Mouse (Mus musculus) MEL (cell line): ENCODE measurements around the gene Gm20388.

Experiments
- CTCF ChIP-seq, 3 experiments: IDR thresholded peaks in 2 of 3; conservative IDR thresholded peaks in 1 of 3; 2 replicates each; pipeline ENCODE4 v1.5.1; 2011 to 2012; ENCODE audit warnings: low read length in 3 of 3, low read depth in 2 of 3, mild to moderate bottlenecking in 2 of 3, improper control_type of control experiment in 1 of 3, inconsistent platforms in 1 of 3, mixed read lengths in 1 of 3, moderate library complexity in 1 of 3; ENCODE audit not compliant: control insufficient read depth in 1 of 3, insufficient read depth in 1 of 3, poor library complexity in 1 of 3, severe bottlenecking in 1 of 3
- EP300 ChIP-seq, 2 experiments: IDR thresholded peaks; 2 replicates each; pipeline ENCODE4 v1.6.1; 2011; ENCODE audit warnings: improper control_type of control experiment in 2 of 2, low read length in 2 of 2, low read depth in 1 of 2, mild to moderate bottlenecking in 1 of 2
- GATA1 ChIP-seq: IDR thresholded peaks from 2 replicates; pipeline ENCODE4 v1.6.1; 2011; ENCODE audit warnings: low read depth, low read length, improper control_type of control experiment
- MAFK ChIP-seq: IDR thresholded peaks from 2 replicates; pipeline ENCODE4 v1.6.1; 2011; ENCODE audit warnings: low read depth, mild to moderate bottlenecking, low read length, improper control_type of control experiment, borderline replicate concordance
- MYB ChIP-seq: IDR thresholded peaks from 2 replicates; pipeline ENCODE4 v1.6.1; 2011; ENCODE audit warnings: mild to moderate bottlenecking, low read depth, low read length, improper control_type of control experiment
- POLR2A ChIP-seq, 2 experiments: IDR thresholded peaks; 2 replicates each; pipeline ENCODE4 v1.6.1; 2011 to 2012; ENCODE audit warnings: low read length in 2 of 2, mild to moderate bottlenecking in 2 of 2, control low read depth in 1 of 2, improper control_type of control experiment in 1 of 2, low read depth in 1 of 2, moderate library complexity in 1 of 2; ENCODE audit not compliant: control insufficient read depth in 1 of 2, insufficient read depth in 1 of 2, poor library complexity in 1 of 2
- TCF12 ChIP-seq: IDR thresholded peaks from 2 replicates; pipeline ENCODE4 v1.6.1; 2014; ENCODE audit warnings: low read depth, mild to moderate bottlenecking, inconsistent platforms, low read length, improper control_type of control experiment, moderate library complexity
- UBTF ChIP-seq: IDR thresholded peaks from 2 replicates; pipeline ENCODE4 v1.6.1; 2012; ENCODE audit warnings: low read depth, mild to moderate bottlenecking, inconsistent platforms, low read length, improper control_type of control experiment, moderate library complexity, borderline replicate concordance; ENCODE audit not compliant: insufficient read depth
- ZNF384 ChIP-seq: IDR thresholded peaks from 2 replicates; pipeline ENCODE4 v1.6.1; 2012; ENCODE audit warnings: low read depth, mild to moderate bottlenecking, inconsistent platforms, low read length, improper control_type of control experiment

- TF ChIP-seq CTCF (IDR thresholded peaks at IDR 0.05 in 2 of 3, conservative IDR thresholded peaks at IDR 0.05 in 1 of 3; ENCODE audit: control insufficient read depth in 1 of 3, insufficient read depth in 1 of 3, low read depth in 2 of 3, low read length in 3 of 3, poor library complexity in 1 of 3, severe bottlenecking in 1 of 3), result no peak
- TF ChIP-seq EP300 (IDR thresholded peaks at IDR 0.05; ENCODE audit: low read depth in 1 of 2, low read length in 2 of 2), result no peak
- TF ChIP-seq TCF12, result no peak
- no peak for TF ChIP-seq ZNF384
- no peak for TF ChIP-seq POLR2A (IDR thresholded peaks at IDR 0.05; ENCODE audit: control insufficient read depth in 1 of 2, insufficient read depth in 1 of 2, low read depth in 1 of 2, low read length in 2 of 2, poor library complexity in 1 of 2)
- TF ChIP-seq MYB, result no peak
- no peak for TF ChIP-seq MAFK
- no peak for TF ChIP-seq GATA1
- TF ChIP-seq UBTF, result no peak
These were observed 2047.8 kb downstream of the Gm20388 start for GRCm38 (mm10) chr8:121958395-121958794.
